Mouse (Mus musculus) CH12.LX (cell line): ENCODE measurements at regions not wholly inside any gene's neighbourhood (a gene's known extent, or its start where the extent isn't known, plus 50 kb on each side); places are given as distances from the start of the nearest gene placed in this dataset.

ENCODE experiments used
- DNase-seq: peaks from one replicate; pipeline ENCODE4 v3.0.0-alpha.2; 2013; ENCODE audit errors: extremely low read depth
- H3K27ac ChIP-seq: 2 replicates; pipeline ENCODE4 v1.5.1; 2012; ENCODE audit warnings: low read depth, mild to moderate bottlenecking, control low read depth, moderate library complexity; ENCODE audit not compliant: insufficient read depth
- H3K27me3 ChIP-seq: replicated peaks from 2 replicates; pipeline ENCODE3; 2012; ENCODE audit warnings: inconsistent platforms
- H3K36me3 ChIP-seq, 2 experiments: replicated peaks in 1 of 2; 2 replicates each; pipeline versions ENCODE3 to v1.6.1; 2012; ENCODE audit warnings: inconsistent platforms in 1 of 2, low read length in 1 of 2, mild to moderate bottlenecking in 1 of 2, mixed read lengths in 1 of 2, moderate library complexity in 1 of 2; ENCODE audit not compliant: control insufficient read depth in 1 of 2, insufficient read depth in 1 of 2
- H3K4me1 ChIP-seq, 2 experiments: 2 replicates each; pipeline ENCODE4 v1.6.1; 2012; ENCODE audit warnings: inconsistent platforms in 1 of 2, moderate library complexity in 1 of 2; ENCODE audit not compliant: insufficient read depth in 2 of 2, control insufficient read depth in 1 of 2
- H3K4me2 ChIP-seq: 2 replicates; pipeline ENCODE4 v1.6.1; 2012; ENCODE audit warnings: low read depth, mild to moderate bottlenecking, control low read depth; ENCODE audit not compliant: poor library complexity, insufficient read depth, severe bottlenecking
- H3K4me3 ChIP-seq, 3 experiments: fragments of 150-350 bp in 1 of 3; sonication (generic) in 1 of 3; replicated peaks in 1 of 3; 2 replicates each; pipeline versions ENCODE3 to v1.5.1; 2011 to 2012; ENCODE audit warnings: low read depth in 2 of 3, low read length in 2 of 3, mild to moderate bottlenecking in 2 of 3, moderate library complexity in 2 of 3, control low read depth in 1 of 3, improper control_type of control experiment in 1 of 3, inconsistent platforms in 1 of 3, mixed read lengths in 1 of 3; ENCODE audit not compliant: poor library complexity in 1 of 3
- H3K79me2 ChIP-seq: replicated peaks from 2 replicates; pipeline ENCODE4 v1.6.1; 2012; ENCODE audit warnings: mild to moderate bottlenecking, moderate library complexity; ENCODE audit not compliant: control insufficient read depth, poor library complexity, insufficient read depth, severe bottlenecking; ENCODE audit errors: extremely low read depth
- H3K9ac ChIP-seq: 2 replicates; pipeline ENCODE4 v1.6.1; 2012; ENCODE audit warnings: low read depth, mild to moderate bottlenecking, control low read depth, moderate library complexity; ENCODE audit not compliant: insufficient read depth
- H3K9me3 ChIP-seq: replicated peaks from 2 replicates; pipeline ENCODE3; 2012; ENCODE audit warnings: low read length, inconsistent platforms, mixed read lengths
- BHLHE40 ChIP-seq: IDR thresholded peaks from 2 replicates; pipeline ENCODE4 v1.6.1; 2011; ENCODE audit warnings: mild to moderate bottlenecking, low read depth, low read length, improper control_type of control experiment
- CTCF ChIP-seq, 2 experiments: IDR thresholded peaks in 1 of 2; conservative IDR thresholded peaks in 1 of 2; 2 replicates each; pipeline ENCODE4 v1.5.1; 2011 to 2012; ENCODE audit warnings: low read depth in 2 of 2, low read length in 2 of 2, improper control_type of control experiment in 1 of 2, inconsistent platforms in 1 of 2, mild to moderate bottlenecking in 1 of 2, moderate library complexity in 1 of 2
- E2F4 ChIP-seq: IDR thresholded peaks from 2 replicates; pipeline ENCODE4 v1.6.1; 2011; ENCODE audit warnings: low read depth, low read length, improper control_type of control experiment; ENCODE audit not compliant: insufficient replicate concordance
- ELF1 ChIP-seq: IDR thresholded peaks from 2 replicates; pipeline ENCODE4 v1.6.1; 2014; ENCODE audit warnings: low read depth, mild to moderate bottlenecking, inconsistent platforms, low read length, improper control_type of control experiment
- ETS1 ChIP-seq: conservative IDR thresholded peaks from 2 replicates; pipeline ENCODE4 v1.6.1; 2012; ENCODE audit warnings: low read depth, mild to moderate bottlenecking, inconsistent platforms, low read length, improper control_type of control experiment, moderate library complexity
- GABPA ChIP-seq: IDR thresholded peaks from 2 replicates; pipeline ENCODE4 v1.6.1; 2012; ENCODE audit warnings: low read depth, low read length, improper control_type of control experiment, inconsistent platforms; ENCODE audit not compliant: insufficient replicate concordance
- HCFC1 ChIP-seq: IDR thresholded peaks from 2 replicates; pipeline ENCODE4 v1.6.1; 2012; ENCODE audit warnings: low read depth, mild to moderate bottlenecking, inconsistent platforms, low read length, improper control_type of control experiment
- IRF4 ChIP-seq: IDR thresholded peaks from 2 replicates; pipeline ENCODE4 v1.6.1; 2014; ENCODE audit warnings: low read depth, mild to moderate bottlenecking, inconsistent platforms, low read length, improper control_type of control experiment
- JUN ChIP-seq: IDR thresholded peaks from 2 replicates; pipeline ENCODE4 v1.6.1; 2011; ENCODE audit warnings: low read depth, mild to moderate bottlenecking, low read length, improper control_type of control experiment, moderate library complexity; ENCODE audit not compliant: insufficient read depth
- JUND ChIP-seq: conservative IDR thresholded peaks from 2 replicates; pipeline ENCODE4 v1.6.1; 2011; ENCODE audit warnings: low read depth, low read length, improper control_type of control experiment
- MAX ChIP-seq: IDR thresholded peaks from 2 replicates; pipeline ENCODE4 v1.6.1; 2011; ENCODE audit warnings: low read length, improper control_type of control experiment
- MAZ ChIP-seq: IDR thresholded peaks from 2 replicates; pipeline ENCODE4 v1.6.1; 2012; ENCODE audit warnings: low read depth, mild to moderate bottlenecking, inconsistent platforms, low read length, improper control_type of control experiment, moderate library complexity
- MEF2A ChIP-seq: IDR thresholded peaks from 2 replicates; pipeline ENCODE4 v1.6.1; 2014; ENCODE audit warnings: low read depth, mild to moderate bottlenecking, inconsistent platforms, low read length, improper control_type of control experiment, borderline replicate concordance
- MXI1 ChIP-seq: IDR thresholded peaks from 2 replicates; pipeline ENCODE4 v1.6.1; 2011; ENCODE audit warnings: mild to moderate bottlenecking, low read depth, low read length, improper control_type of control experiment
- MYC ChIP-seq: IDR thresholded peaks from 2 replicates; pipeline ENCODE4 v1.6.1; 2011; ENCODE audit warnings: low read depth, mild to moderate bottlenecking, improper control_type of control experiment, low read length
- NELFE ChIP-seq: IDR thresholded peaks from 2 replicates; pipeline ENCODE4 v1.6.1; 2011; ENCODE audit warnings: low read depth, low read length, improper control_type of control experiment
- NRF1 ChIP-seq: IDR thresholded peaks from 2 replicates; pipeline ENCODE4 v1.6.1; 2014; ENCODE audit warnings: low read depth, mild to moderate bottlenecking, inconsistent platforms, low read length, improper control_type of control experiment, moderate library complexity
- POLR2A ChIP-seq: IDR thresholded peaks from 2 replicates; pipeline ENCODE4 v1.6.1; 2011; ENCODE audit warnings: low read depth, mild to moderate bottlenecking, improper control_type of control experiment, low read length
- POLR2AphosphoS2 ChIP-seq: IDR thresholded peaks from 2 replicates; pipeline ENCODE4 v1.6.1; 2011; ENCODE audit warnings: low read depth, low read length, improper control_type of control experiment
- SIN3A ChIP-seq: IDR thresholded peaks from 2 replicates; pipeline ENCODE4 v1.6.1; 2012; ENCODE audit warnings: low read length, improper control_type of control experiment, inconsistent platforms
- TCF12 ChIP-seq: IDR thresholded peaks from 2 replicates; pipeline ENCODE4 v1.6.1; 2014; ENCODE audit warnings: low read depth, mild to moderate bottlenecking, inconsistent platforms, low read length, improper control_type of control experiment
- UBTF ChIP-seq: IDR thresholded peaks from 2 replicates; pipeline ENCODE4 v1.6.1; 2012; ENCODE audit warnings: low read depth, mild to moderate bottlenecking, inconsistent platforms, low read length, improper control_type of control experiment, moderate library complexity
- ZC3H11A ChIP-seq: IDR thresholded peaks from 2 replicates; pipeline ENCODE4 v1.6.1; 2012; ENCODE audit warnings: low read depth, mild to moderate bottlenecking, inconsistent platforms, low read length, improper control_type of control experiment
- ZKSCAN1 ChIP-seq: IDR thresholded peaks from 2 replicates; pipeline ENCODE4 v1.6.1; 2012; ENCODE audit warnings: low read depth, inconsistent platforms, low read length, improper control_type of control experiment, borderline replicate concordance
- dilution Hi-C: fragments of 300-500 bp; cut with MboI; formaldehyde crosslinking; loops from 2 replicates; pipeline ENCODE4 v1.14.3; 2020; ENCODE audit warnings: low sequenced_read_pairs; ENCODE audit not compliant: extremely low pct_unique_long_range_greater_than_20kb, extremely low pct_ligation_motif_present
- in situ Hi-C: fragments of 300-500 bp; cut with MboI; formaldehyde crosslinking; loops from 3 replicates; pipeline ENCODE4 v1.14.3; 2019; ENCODE audit warnings: low sequenced_read_pairs, low pct_ligation_motif_present, low pct_unique_long_range_greater_than_20kb, mixed read lengths

DNA sequence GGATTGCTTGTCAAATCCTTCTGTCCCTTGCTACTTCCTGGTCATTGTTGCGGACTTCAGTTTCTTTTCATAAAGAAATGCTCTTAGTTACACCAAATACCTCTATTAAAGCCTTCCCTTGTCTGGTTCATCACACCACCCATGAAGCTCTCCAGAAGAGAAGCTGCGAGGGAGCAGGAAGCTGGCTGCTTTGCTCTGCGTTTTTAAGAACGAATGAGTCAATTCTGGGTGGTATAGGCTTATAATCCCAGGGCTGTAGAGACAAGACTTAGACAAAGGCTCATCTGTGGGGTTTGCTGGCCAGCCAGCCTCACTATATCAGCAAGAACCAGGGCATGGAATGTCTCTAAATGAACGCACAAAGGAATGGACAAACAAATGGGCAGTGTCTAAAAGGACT, 124.4 kb downstream of the Maf start:
- peaks cover 62% of the 10 kb centered on the region for H3K27me3 ChIP-seq
- H3K4me2 ChIP-seq = no peak overlapping the region
- dilution Hi-C loops (no loop called here), in situ Hi-C loops (no loop called here)
- no peaks in the 10 kb centered on the region for H3K9me3 ChIP-seq
- DNase-seq = no peak
- no peaks in the 10 kb centered on the region for H3K36me3 ChIP-seq
- TF ChIP-seq E2F4 (no peak), MAX (no peak), IRF4 (no peak), ETS1 (no peak), ELF1 (no peak), SIN3A (no peak), JUND (no peak), MYC (no peak), CTCF (conservative IDR thresholded peaks at IDR 0.05 in 1 of 2, IDR thresholded peaks at IDR 0.05 in 1 of 2; ENCODE audit: low read depth in 2 of 2, low read length in 2 of 2) (no peak), JUN (no peak), TCF12 (no peak), MXI1 (no peak), NELFE (no peak), GABPA (no peak), MAZ (no peak), POLR2A (no peak)
- no peak overlapping the region for H3K9ac ChIP-seq
- H3K27ac ChIP-seq = no peak overlapping the region
- H3K4me3 ChIP-seq = no peak overlapping the region
- no peaks in the 10 kb centered on the region for H3K79me2 ChIP-seq
- H3K4me1 ChIP-seq = no peaks in the 10 kb centered on the region

DNA sequence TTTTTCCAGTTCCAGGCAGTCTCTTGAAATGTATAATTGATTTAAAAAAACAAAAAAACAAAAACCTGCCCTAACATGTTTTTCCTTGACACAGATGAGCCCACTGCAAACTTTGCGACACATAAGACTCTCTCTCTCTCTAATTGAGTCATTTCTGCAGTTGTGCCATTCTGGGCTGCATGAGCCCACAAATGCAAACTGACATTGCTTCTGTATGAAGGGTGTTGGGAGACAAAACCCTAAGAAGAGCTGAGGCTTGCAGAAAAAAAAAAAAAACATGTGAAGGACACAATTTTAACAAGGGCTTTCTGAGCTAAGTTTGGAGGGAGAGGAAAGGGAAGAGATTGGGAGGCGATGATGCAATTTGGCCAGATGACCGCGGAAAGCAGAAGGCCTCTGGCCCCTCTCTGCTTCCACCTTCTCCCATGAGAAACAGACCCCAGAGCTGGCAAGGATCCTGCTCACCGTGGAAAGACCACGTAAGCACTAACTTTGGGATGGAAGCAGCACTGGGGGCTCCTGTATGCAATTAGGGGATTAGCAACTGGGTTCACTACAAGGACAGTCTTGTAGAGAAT, 125.6 kb downstream of the Maf start:
- DNase-seq = no peak
- Histone ChIP-seq H3K9ac (no peak overlapping the region), H3K36me3 (no peaks in the 10 kb centered on the region), H3K4me2 (no peak overlapping the region), H3K79me2 (no peaks in the 10 kb centered on the region), H3K27me3 (peaks cover 51% of the 10 kb centered on the region), H3K9me3 (no peaks in the 10 kb centered on the region), H3K27ac (no peak overlapping the region), H3K4me1 (no peaks in the 10 kb centered on the region), H3K4me3 (no peak overlapping the region)
- TF ChIP-seq BHLHE40 (no peak), NRF1 (no peak), POLR2AphosphoS2 (no peak), MEF2A (no peak), MAZ (no peak), UBTF (no peak), ZKSCAN1 (no peak), HCFC1 (no peak), NELFE (no peak), ZC3H11A (no peak)
- in situ Hi-C loops = no loop called here
- dilution Hi-C loops = no loop called here
